Mouse (Mus musculus) fibroblast of lung, adult 2 months (primary cell): ENCODE measurements around the gene Tcirg1.

Experiments used
- DNase-seq: peaks from one replicate; pipeline ENCODE4 v3.0.0-alpha.2; 2011; ENCODE audit warnings: low read depth

Gene Tcirg1

DNA sequence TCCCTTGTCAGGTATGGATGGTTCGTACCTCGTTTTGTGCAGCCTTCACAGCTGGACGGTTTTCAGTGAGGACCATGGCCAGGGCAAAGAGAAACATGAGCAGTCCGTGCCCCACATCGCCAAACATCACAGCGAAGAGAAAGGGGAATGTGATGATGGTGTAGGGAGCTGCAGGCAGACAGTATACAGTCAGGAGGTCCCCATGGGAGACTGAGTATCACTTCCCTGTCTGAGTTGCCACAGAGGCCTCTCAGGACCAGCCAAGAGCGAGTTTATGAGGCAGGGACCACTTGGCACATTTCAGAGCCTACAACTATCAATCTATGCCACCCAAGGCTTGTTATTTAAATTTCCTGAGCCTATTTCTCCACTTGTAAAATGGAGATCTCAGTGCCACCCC lies 8.0 kb downstream of the Tcirg1 start:
- DNase-seq = no peak

DNA sequence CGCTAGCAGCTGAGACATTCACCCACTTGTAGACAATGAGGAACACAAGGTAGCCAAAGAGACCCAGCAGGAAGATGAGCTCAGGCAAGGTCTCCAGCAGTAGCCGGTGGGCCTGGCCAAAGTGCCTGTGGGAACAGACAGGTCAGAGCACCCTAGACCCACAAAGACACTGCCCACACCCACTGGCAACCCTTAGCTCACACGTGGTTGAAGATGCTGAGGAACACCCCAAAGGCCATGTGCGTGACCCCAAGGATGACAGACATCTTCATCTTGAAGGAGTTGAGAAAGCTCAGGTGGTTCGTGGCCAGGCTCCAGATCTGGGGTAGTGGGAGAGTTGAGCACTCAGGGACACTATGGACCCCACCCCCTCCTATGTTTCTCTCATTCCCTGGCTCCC lies 9.4 kb downstream of the Tcirg1 start:
- DNase-seq = no peak

GRCm38 (mm10) chr19:3896208-3896607 lies 10.7 kb downstream of the Tcirg1 start:
- DNase-seq = no peak

- no peak for DNase-seq
Measured at GRCm38 (mm10) chr19:3895171-3895631, 11.7 kb downstream of the Tcirg1 start.

DNA sequence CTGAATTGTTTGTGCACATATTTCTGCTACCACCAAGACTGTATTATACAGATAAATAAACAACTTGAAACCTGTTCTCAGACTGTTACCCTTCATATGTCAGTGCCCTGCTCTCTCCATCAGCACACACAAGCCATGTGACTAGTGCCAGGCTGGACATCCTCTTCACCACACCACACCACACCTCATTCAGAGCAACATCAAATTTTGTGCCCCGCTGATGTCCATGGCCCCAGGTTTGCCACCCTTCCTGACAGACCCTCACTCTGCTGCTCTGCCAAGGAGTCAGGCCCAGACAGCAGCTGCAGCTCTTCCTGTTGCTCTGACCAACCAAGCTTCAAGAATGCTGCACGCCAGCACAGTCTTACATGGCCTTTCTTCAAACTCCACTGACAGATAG lies 12.6 kb downstream of the Tcirg1 start:
- no peak for DNase-seq

DNA sequence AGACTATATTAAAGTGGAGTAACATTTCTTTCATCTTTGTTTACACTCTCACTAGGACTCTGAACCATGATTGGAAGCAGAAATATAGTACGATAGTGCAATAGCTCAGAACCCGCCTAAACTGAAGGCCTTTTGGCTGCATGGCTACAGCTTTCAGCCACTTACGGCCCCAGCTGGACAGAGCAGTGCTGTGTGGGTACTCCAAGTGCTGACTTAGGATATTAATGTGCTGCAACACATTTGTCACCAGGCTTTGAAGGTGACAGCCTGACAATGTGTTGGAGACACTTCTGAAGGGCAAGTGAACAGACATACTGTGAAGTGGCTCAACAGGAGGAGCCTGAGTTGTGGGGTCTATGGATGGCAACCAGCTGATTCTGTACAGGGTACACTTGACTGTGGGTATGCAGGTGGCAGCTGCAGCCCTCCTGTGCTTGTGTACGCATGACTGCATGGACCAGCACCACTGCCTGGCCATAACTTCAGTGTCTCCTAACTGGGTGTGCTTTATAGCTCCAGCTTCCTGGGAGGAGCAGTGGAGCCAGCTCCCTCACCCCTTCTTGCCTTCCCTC lies 13.3 kb downstream of the Tcirg1 start:
- DNase-seq = no peak

- DNase-seq = no peak
Measured at GRCm38 (mm10) chr19:3890181-3890580, 16.8 kb downstream of the Tcirg1 start.

DNA sequence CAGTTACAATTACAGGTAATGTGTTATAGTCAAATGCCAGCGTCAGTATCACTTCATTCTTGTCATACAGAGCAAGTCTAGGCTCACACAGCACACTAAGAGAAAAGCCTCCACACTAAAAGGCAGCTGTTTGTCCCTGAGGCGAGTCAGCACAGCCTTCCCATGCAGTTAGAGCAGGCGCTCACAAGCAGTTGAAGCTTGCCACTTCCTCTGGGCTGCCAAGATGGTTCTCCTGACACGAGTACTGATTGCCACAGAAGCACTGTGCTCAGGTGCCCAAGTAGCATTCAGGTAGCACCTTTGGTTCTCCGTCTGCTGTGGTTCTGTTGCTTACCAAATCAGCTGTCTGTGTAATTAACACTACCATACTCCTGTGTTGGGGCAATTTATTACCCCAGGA lies 17.8 kb downstream of the Tcirg1 start:
- DNase-seq = no peak

- DNase-seq = no peak
Measured at GRCm38 (mm10) chr19:3884325-3884990, 22.5 kb downstream of the Tcirg1 start.

GRCm38 (mm10) chr19:3882214-3882613 lies 24.7 kb downstream of the Tcirg1 start:
- no peak for DNase-seq

GRCm38 (mm10) chr19:3880054-3880848 lies 26.7 kb downstream of the Tcirg1 start:
- DNase-seq = no peak

DNA sequence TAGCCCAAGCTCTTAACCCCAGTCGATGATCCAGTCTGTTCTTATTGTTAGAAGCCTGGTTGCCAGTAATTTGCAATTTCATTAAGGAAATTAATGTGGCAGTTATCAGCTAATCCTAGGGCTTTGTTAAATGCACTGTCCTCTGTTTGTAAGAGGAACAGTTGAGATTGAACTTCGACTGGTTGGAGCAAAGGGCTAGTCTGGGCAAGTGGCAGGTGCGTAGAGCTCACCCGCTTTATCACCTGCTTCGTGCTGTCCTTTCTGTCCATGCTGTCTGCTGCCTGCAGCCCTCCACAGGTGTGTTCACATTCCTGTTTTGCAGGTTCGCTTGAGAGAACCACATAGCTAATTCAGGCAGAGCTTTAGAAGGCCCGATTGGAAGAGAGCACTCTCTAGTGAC lies 31.9 kb downstream of the Tcirg1 start:
- DNase-seq = no peak

DNA sequence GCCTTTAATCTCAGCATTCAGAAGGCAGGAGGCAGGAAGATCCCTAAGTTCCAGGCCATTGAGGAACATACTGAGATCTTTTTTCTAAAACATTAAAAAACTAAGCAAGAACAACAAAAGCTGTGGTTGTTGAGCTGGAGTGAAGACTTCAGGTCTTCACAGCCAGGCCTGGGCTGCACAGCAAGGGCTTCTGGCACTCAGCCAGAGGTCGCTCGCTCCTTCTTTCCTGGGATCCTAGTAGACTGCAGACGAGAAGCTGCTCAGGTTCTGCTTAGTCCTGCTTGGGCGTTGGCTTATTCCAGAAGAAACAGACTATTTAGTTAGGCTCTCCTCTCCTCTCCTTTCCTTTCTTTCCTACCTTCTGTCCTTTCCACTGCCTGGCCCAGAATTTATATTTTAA lies 34.6 kb downstream of the Tcirg1 start:
- DNase-seq = no peak

GRCm38 (mm10) chr19:3871468-3871867 lies 35.5 kb downstream of the Tcirg1 start:
- no peak for DNase-seq

DNA sequence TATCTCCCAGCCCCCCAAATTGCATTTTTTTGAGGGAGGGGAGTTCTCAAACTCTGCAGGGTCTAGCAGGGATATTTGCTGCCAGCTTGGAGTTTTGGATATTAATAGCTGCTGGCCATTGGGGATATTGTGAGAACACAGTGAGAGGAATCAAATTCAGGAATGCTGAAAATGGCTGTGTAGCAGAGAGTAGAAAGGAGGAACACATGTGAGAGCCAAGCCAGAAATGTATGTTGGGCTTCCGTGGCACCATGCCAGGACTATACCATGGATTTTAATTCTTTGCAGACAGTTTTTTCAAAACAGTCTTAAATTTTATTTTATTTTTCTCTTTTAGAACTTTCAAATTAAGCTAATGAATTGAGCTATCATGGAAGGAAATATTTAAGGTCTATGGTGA lies 38.6 kb downstream of the Tcirg1 start:
- DNase-seq = no peak

DNA sequence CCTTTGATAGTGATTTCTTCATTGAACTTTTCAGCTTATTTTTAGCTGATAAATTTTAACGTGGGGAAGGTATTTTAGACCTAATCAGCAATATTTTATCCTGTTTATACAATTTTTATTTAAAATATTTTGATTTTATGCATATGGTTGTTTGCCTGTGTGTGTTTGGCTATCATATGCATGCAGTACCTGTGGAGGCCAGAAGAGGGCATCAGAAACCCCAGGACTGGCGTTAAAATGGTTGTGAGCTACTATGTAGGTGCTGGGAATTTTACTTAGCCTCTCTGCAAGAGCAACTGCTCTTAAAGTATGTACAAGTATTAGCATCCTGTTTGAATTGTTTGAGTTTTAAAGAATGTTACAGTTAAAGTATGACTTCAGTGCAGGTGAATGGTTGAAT lies 42.0 kb downstream of the Tcirg1 start:
- no peak for DNase-seq

- no peak for DNase-seq
Measured at GRCm38 (mm10) chr19:3862713-3863112, 44.2 kb downstream of the Tcirg1 start.

DNA sequence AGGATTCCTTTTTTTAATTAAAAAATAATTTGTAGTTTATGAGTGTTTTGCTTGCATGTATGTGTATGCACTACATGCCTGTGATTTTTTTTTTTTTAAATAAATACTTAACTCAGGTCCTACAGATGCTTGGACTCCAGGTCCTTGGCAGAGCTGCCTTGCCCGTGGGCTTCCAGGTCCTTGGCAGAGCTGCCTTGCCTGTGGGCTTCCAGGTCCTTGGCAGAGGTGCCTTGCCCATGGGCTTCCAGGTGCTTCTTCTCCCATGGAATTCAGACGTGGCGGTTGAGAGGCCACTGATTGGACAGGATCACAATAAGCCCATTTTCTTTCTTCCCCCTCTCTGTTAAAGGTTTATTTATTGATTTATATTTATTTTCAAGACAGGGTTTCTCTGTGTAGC lies 49.7 kb downstream of the Tcirg1 start:
- DNase-seq = no peak

GRCm38 (mm10) chr19:3855601-3856000 lies 51.3 kb downstream of the Tcirg1 start:
- no peak for DNase-seq

DNA sequence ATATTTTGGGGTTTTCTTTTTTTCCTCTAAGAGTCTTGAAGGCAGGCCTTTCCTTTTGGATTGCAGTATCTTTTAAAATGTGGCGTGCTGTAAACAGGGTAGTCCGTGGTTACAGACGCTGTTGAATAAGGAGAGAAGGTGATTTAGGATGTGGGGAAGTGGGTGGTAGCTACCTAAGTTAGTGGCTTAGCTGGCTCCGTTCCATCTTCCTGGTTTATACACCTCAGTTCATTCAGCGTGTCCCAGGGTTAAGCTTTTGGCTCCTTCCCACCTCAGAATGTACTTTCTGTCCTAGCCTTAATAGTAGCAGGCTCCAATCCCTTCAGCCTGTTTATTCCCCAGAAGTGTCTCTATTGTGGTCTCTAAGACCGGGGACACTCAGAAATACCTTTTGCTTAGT lies 51.8 kb downstream of the Tcirg1 start:
- no peak for DNase-seq

GRCm38 (mm10) chr19:3853891-3854290 lies 53.0 kb downstream of the Tcirg1 start:
- DNase-seq = no peak

- DNase-seq = no peak
Measured at GRCm38 (mm10) chr19:3853121-3853520, 53.8 kb downstream of the Tcirg1 start.

DNA sequence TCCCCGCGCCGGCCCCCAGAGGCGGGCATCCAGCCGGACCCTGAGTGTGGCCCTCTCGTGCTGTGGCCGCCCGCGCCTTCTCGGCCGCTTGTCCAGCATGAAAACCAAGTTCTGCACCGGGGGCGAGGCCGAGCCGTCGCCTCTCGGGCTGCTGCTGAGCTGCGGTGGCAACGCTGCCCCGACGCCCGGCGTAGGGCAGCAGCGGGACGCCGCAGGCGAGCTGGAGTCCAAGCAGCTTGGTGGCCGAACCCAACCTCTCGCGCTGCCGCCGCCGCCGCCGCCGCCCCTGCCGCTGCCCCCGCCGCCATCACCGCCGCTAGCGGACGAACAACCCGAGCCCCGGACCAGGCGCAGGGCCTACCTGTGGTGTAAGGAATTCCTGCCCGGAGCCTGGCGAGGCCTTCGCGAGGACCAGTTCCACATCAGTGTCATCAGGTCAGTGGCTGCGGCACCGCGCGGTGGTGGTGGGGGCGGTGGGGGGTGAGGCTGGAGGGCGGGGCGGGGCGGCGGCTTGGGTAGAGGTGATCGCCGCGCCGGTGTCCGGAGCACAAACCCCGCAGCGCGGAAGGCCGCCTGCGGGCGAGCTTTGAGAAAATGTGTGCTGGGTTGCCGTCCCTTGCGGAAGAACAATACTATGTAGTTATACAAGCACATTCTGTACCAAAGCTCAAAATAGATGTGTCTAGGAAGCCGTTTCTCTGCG lies 54.8 kb downstream of the Tcirg1 start:
- DNase-seq = no peak
